Mouse (Mus musculus) gastrocnemius, adult 2 months (tissue): ENCODE results near the gene Bmpr1a. TPM values are rescaled to one million over a fixed set of nuclear protein-coding genes. Genes with fewer than 3 reads are reported as not detected.
"Not testable (repeated sequence)": the region's sequence is repeated elsewhere in the genome, so short reads cannot be mapped to it uniquely, and the experiment has no call there.

Experiments used
- DNase-seq: peaks from one replicate; pipeline ENCODE4 v3.0.0; 2022
- H3K27ac ChIP-seq: fragments of 200-600 bp; 2 replicates; pipeline ENCODE4 v1.8.1; 2022; ENCODE audit warnings: mild to moderate bottlenecking
- H3K4me3 ChIP-seq: fragments of 200-600 bp; 2 replicates; pipeline ENCODE4 v1.8.1; 2022; ENCODE audit warnings: mild to moderate bottlenecking, moderate library complexity
- CTCF ChIP-seq: fragments of 200-600 bp; IDR thresholded peaks from 2 replicates; pipeline ENCODE4 v1.8.1; 2022; ENCODE audit warnings: antibody characterized with exemption, mild to moderate bottlenecking, moderate library complexity
- intact Hi-C: fragments of 180-260 bp; cut with DNase I; formaldehyde crosslinking; loops from one replicate; pipeline ENCODE4 v1.15.1; 2025
- total RNA-seq, 2 experiments: library from RNA; stranded (reverse); gene quantifications; 2 replicates each; pipeline ENCODE4 v1.2.3; 2021

Gene Bmpr1a
- total RNA-seq, 2 experiments from 2014 or later: 49.4 to 54.1 TPM

DNA sequence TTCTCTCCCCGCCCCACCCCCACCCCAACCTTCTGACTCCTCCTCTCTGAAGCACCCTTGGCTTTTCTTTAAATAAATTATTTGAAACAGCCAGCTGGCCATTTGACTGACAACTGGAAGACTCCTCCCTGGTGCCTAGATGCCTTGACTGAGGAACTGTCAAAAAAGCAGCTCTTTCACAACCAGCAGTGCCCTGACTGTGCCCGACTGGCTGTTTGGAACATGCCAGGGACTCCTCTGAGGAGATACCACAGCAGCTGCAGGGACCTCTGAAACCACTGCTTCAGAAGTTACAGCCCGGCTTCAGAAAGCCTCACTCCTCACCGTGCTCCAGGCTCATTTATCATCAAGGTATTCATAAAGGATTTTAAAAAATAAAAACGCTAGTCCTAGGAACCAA, 58.8 kb downstream of the Bmpr1a start:
- Histone ChIP-seq H3K27ac (peak overlapping the region; percentile 82), H3K4me3 (0 out of 2 replicates have a peak overlapping the region, but pooled peaks have one; percentile 18)
- peak; percentile 65 for DNase-seq
- intact Hi-C loops: loop anchor here (5.0 kb wide), 1 partner anchor 103 kb away; no protein-coding TSS in a partner anchor
- no peak for TF ChIP-seq CTCF

DNA sequence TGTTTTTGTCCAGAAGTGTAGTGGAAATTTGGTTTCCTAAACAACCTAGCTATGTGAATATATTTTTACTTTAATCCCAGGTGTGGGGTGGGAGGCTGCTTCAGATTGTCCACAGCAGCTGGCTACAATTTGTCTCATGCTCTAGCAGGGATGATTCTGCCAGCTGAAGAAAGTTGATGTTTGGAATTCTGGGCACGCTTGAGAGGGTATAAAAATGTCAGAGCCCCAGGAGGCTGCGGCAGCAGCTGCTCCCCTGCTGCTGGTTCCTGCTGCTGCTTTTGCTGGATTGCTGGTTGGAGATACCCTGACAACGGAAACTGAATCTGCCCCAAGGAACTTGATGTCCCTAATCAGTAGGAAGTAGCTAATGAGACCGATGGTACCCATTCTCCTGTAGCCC, 60.6 kb downstream of the Bmpr1a start:
- DNase-seq: peak; percentile 37
- Histone ChIP-seq H3K27ac (peak overlapping the region; percentile 82), H3K4me3 (no peak overlapping the region)
- no peak for TF ChIP-seq CTCF
- intact Hi-C loops: loop anchor here (5.0 kb wide), 1 partner anchor 105 kb away; no protein-coding TSS in a partner anchor

DNA sequence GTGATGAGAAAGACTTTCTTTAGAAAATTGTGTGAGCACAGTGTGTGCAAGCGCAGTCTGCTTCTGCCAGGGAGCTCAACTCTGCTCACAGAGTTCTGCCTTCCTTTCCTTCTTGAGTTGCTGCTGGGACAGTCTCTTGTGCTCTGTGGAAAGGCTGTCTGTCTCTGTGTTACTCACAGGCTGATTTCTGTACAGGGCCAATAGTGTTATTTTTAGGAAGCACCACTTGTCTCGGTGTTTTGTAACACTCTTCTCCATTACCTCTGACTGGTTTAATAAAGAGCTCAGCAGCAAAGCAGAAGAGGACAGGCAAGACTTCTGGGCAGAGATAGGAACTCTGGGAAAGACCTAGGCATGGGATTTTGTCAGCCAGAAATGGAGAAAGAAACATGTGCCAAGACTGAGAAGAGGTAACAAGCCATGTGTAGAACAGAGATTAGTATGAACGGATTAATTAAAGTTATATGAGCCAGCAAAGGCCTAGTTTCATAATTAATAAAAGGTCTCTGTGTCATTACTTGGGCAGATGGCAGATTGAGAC, 62.5 kb downstream of the Bmpr1a start:
- intact Hi-C loops: loop anchor here (5.0 kb wide), 1 partner anchor 107 kb away; no protein-coding TSS in a partner anchor
- Histone ChIP-seq H3K4me3 (peak overlapping the region; percentile 43), H3K27ac (peak overlapping the region; percentile 82)
- no peak for TF ChIP-seq CTCF
- DNase-seq: no peak

DNA sequence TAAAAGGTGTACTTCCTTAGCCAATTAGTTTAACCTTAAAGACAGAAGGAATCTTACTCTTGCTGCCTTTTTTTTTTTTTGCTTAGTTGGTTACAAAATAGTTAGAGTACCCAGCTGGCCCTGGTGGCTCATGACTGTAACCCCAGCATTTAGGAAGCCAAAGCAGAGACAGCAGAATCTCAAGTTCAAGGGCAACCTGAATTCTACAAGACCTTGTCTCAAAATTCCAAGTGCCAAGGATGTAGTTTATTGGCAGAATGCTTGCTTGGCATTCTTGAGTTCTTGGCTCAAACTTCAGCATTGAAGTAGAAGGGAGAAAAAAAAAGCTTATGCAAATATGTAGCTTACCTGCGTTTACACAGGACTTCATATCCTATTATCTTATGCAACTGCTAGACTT, 74.1 kb downstream of the Bmpr1a start:
- intact Hi-C loops: no loop called here
- TF ChIP-seq CTCF: no peak
- no peak overlapping the region for H3K4me3 ChIP-seq
- H3K27ac ChIP-seq: no peak overlapping the region
- no peak for DNase-seq

DNA sequence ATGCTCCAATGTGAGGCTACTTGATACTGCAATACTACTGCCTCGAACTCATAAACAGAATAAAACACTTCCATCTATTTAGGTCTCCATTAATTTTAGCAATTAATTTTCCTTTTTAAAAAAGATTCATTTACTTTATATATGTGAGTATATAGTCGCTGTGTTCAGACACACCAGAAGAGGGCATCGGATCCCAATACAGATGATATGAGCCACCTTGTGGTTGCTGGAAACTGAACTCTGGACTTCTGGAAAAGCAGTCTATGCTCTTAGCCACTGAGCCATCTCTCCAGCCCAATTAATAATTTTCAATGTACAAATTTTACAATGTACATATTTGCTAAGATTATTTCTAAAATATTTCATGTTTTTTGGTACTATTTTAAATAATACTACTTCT, 74.9 kb downstream of the Bmpr1a start:
- Histone ChIP-seq H3K27ac (no peak overlapping the region), H3K4me3 (no peak overlapping the region)
- intact Hi-C loops: no loop called here
- peak; percentile 42 for TF ChIP-seq CTCF
- no peak for DNase-seq

DNA sequence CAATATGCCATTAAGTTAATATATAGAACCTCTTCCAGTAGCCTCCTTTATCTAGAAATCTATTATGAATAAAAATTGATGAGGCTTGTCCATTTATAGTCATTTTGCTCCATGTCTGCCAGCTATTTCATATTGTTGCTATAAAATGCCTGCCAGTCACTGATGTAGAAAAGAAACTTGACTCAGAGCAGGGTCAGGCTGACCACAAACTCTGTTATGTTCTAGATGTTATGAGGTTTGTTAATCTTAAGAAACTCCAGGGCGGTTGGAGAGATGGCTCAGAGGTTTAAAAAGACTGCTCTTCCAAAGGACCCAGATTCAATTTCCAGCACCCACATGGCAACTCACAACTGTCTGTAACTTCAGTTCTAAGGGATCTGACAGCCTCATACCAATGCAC, 82.1 kb downstream of the Bmpr1a start:
- no peak for DNase-seq
- intact Hi-C loops: no loop called here
- Histone ChIP-seq H3K4me3 (no peak overlapping the region), H3K27ac (no peak overlapping the region)
- TF ChIP-seq CTCF: no peak

DNA sequence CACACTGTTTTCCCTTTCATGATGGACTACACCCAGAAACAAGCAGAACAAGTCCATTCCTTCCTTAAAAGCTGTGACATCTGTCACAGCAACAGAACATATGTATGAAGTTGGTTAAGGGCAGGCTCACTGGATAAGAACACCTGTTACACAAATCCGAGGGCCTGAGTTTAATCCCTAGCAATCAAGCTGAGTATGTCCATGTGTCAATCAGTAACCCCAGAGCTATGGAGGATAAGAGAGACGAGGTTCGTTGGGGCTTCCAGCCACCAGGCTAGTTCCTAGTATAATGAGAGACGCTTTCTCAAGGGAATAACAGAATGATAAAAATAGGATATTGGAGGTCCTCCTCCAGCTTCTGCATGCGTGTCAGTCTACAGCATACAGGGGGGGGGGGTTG, 85.6 kb downstream of the Bmpr1a start:
- no peak overlapping the region for H3K4me3 ChIP-seq
- DNase-seq: no peak
- intact Hi-C loops: no loop called here
- no peak for TF ChIP-seq CTCF
- no peak overlapping the region for H3K27ac ChIP-seq

DNA sequence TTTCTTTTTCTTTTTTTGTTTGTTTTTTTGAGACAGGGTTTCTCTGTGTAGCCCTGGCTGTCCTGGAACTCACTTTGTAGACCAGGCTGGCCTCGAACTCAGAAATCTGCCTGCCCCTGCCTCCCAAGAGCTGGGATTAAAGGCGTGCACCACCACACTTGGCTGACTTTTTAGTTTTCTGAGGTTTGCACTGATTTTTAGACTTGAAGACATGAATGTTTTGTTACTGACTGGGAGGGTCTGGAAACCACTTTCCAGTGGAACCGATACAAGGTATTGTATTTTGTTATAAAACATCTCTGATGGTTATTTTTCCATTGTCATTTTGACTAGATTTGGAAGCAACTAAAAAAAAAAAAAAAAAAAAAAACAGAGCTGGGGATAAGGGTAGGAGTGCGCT, 86.2 kb downstream of the Bmpr1a start:
- H3K27ac ChIP-seq, DNase-seq, H3K4me3 ChIP-seq, intact Hi-C loops: not testable (repeated sequence)

DNA sequence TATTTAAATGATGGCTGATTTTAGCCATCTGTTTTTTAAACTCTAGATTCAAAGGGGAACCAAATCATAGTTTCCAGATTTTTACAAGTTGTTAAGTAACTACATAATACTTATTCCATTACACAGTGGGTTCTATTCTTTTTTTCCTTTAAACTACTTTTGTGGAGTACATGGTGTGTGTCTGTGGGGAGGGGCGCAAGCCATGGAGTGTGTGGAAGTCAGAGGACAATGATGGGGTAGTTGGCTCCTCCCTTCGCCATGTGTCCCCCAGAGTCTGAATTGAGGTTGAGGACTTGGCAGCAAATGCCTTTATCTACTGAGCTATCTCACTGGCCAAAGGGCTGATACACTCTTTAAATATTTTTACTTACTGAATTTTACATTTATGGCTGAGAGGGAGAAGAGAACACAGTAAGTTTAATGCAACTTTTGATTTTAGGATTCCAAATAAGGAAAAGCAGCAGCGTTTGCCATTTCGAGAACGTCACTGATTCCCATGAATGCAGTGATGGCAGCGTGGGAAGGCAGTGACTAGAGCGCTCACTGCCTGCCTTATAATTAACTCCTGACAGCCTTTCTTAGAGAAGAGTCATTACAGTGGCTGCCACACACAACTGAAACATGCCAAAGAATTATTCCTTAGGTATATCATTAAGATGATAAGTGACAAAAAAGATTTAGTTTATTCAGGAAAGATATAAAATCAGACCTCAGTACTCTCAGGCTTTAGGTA, 90.8 kb downstream of the Bmpr1a start:
- H3K27ac ChIP-seq: no peak overlapping the region
- TF ChIP-seq CTCF: no peak
- no peak overlapping the region for H3K4me3 ChIP-seq
- no peak for DNase-seq
- intact Hi-C loops: no loop called here

DNA sequence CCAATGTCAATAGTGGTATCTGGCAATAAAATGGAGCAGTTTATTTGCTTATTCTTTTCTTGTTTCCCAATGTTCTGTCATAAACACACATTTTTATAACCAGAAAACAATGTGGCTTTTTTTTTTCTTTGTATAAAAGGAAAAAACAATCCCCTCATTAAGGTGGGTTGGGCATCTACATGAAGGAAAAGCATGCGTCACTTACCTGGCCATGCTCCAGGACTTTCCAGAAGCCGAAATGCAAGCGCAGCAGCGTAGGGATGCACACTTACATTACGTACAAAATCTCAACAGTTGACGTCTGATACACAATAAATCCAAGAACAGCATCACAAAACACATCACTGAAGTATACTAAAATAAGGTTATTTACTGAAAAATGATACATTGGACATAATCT, 92.4 kb downstream of the Bmpr1a start:
- H3K4me3 ChIP-seq: no peak overlapping the region
- no peak for TF ChIP-seq CTCF
- intact Hi-C loops: no loop called here
- no peak overlapping the region for H3K27ac ChIP-seq
- DNase-seq: no peak

DNA sequence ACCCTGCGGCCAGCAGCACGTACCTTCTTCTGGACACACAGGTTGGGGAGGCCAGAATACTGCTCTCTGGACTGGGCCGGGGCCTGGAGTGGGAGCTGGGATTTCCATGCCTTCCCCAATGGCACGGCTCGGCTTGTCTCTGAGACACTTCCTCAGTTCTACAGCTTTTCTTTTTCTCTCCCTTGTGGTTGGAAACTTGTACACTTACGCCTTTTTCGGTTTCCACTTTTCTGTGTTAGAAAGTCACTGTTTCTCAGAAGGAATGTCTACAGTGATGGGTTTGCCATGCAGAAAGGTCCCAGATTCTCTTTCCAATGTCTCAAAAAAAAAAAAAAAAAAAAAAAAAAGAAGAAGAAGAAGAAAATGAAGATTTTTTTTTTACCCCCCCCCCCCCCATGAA, 99.7 kb downstream of the Bmpr1a start:
- intact Hi-C loops: no loop called here
- no peak for DNase-seq
- no peak overlapping the region for H3K27ac ChIP-seq
- TF ChIP-seq CTCF: no peak
- no peak overlapping the region for H3K4me3 ChIP-seq

DNA sequence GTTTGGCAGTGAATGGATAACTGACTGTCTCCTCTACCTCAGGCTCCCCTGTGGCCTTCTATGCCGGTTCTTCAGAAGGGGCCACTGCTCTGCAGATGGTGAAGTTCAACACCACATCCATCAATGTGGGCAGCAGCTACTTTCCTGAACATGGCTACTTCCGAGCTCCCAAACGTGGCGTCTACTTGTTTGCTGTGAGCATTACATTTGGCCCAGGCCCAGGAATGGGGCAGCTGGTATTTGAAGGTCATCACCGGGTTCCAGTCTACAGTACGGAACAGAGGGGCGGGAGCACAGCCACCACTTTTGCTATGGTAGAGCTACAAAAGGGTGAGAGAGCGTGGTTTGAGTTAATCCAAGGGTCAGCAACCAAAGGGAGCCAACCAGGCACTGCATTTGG, 100.3 kb downstream of the Bmpr1a start:
- intact Hi-C loops: no loop called here
- TF ChIP-seq CTCF: no peak
- no peak overlapping the region for H3K27ac ChIP-seq

DNA sequence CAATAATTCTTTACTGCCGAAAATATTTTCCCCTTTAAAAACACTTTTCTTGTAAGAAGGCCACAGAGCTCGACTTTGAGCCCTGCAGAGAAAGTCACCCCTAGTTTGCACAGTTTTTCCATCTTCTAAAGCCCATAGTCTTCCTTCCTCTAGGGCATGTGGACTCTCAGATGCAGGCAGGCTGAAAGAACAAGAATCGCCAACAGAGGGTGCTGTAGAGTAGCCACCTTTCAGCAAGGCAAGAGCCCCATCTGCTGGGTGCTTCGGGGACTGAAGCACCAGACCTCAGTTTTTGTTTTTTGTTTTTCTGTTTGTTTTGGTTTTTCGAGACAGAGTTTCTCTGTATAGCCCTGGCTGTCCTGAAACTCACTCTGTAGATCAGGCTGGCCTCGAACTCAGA, 102.0 kb downstream of the Bmpr1a start:
- no peak overlapping the region for H3K4me3 ChIP-seq
- intact Hi-C loops: loop anchor here (1.0 kb wide), 1 partner anchor 29 kb away; no protein-coding TSS in a partner anchor
- H3K27ac ChIP-seq: no peak overlapping the region
- peak; percentile 84 for DNase-seq
- peak; percentile 100; the same call in 1 of the 2 replicates for TF ChIP-seq CTCF

More for the DNA sequence above, 100.3 kb downstream of the Bmpr1a start:
- DNase-seq: no peak
- H3K4me3 ChIP-seq: no peak overlapping the region

DNA sequence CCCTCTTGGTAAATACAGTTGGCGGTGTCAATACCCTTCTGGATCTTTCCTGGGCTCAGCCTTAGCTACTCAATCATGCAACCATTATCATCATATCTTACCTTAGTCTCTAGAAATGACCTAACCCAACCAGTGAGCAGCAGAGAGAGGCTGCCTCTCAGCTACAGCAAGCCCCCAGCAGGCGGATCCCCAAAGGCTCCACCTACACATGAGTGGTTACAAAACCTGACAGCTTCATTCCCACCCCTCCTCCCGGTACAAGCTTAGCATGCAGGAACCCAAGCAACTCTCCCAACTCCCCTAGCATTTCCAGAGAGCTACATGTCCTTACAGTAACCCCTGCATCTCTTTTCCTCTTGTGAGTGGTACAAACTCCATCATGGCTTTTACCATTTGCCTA, 103.1 kb downstream of the Bmpr1a start:
- intact Hi-C loops: no loop called here
- TF ChIP-seq CTCF: no peak
- H3K4me3 ChIP-seq: no peak overlapping the region
- DNase-seq: no peak
- no peak overlapping the region for H3K27ac ChIP-seq
